Mouse (Mus musculus): ENCODE results near the gene Sycn. TPM values are rescaled to one million over a fixed set of nuclear protein-coding genes. Genes with fewer than 3 reads are reported as not detected.

The Sycn gene
- polyA plus RNA-seq, 2 experiments from 2014 or later: not detected

DNA sequence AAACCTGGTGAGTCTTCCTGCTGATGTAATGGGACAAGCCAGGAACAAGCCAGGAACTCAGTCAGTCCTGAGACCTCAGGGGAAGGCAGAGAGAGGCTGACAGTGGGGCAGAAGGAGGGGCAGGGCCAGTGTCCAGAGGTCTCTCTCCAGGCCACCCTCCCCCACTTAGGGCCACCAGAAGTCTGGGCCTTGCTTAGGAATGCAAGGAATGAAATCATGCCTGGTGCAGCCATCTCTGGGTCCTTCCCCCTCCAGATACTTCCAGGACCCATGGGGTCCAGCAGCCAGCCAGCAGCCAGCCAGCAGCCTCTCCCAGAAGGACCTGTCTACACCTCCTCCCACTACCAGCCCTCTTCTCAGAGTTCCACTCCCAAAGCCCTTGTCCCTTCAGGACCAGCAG is 47.0 kb downstream of the Sycn start:
- ATAC-seq: no peak

Other genes starting within 250 kb of the Sycn start
- not detected for gene Selenov, start 249.7 kb upstream of the Sycn start, polyA plus RNA-seq (2017; shearing (Covaris generic))
- gene Dll3, start 238.6 kb upstream of the Sycn start, polyA plus RNA-seq (2017; shearing (Covaris generic)): not detected
- gene Timm50, start 228.8 kb upstream of the Sycn start, polyA plus RNA-seq (2017; shearing (Covaris generic)): 10 to 100 TPM; 35.3 to 36.3 TPM
- gene Supt5, start 202.1 kb upstream of the Sycn start, polyA plus RNA-seq (2017; shearing (Covaris generic)): 100 to 1,000 TPM; 121 to 229 TPM
- gene Rps16, start 190.2 kb upstream of the Sycn start, polyA plus RNA-seq (2017; shearing (Covaris generic)): 1,000 to 10,000 TPM; 1,259 to 1,457 TPM
- 100 to 1,000 TPM in 1 of 2 experiments, 10 to 100 TPM in 1; 65.5 to 110 TPM for gene Plekhg2, start 168.3 kb upstream of the Sycn start, polyA plus RNA-seq (2017; shearing (Covaris generic))
- 100 to 1,000 TPM; 156 to 341 TPM for gene Zfp36, start 160.6 kb upstream of the Sycn start, polyA plus RNA-seq (2017; shearing (Covaris generic))
- 10 to 100 TPM; 25.8 to 27.5 TPM for gene Med29, start 148.2 kb upstream of the Sycn start, polyA plus RNA-seq (2017; shearing (Covaris generic))
- 10 to 100 TPM; 55.6 to 71.0 TPM for gene Paf1, start 147.9 kb upstream of the Sycn start, polyA plus RNA-seq (2017; shearing (Covaris generic))
- 100 to 1,000 TPM; 406 to 454 TPM for gene Gmfg, start 103.4 kb upstream of the Sycn start, polyA plus RNA-seq (2017; shearing (Covaris generic))
- gene Lrfn1, start 88.9 kb upstream of the Sycn start, polyA plus RNA-seq (2017; shearing (Covaris generic)): not detected
- gene Ifnl2, start 30.4 kb upstream of the Sycn start, polyA plus RNA-seq (2017; shearing (Covaris generic)): not detected
- not detected for gene Ifnl3, start 18.0 kb upstream of the Sycn start, polyA plus RNA-seq (2017; shearing (Covaris generic))
- not detected for gene Nccrp1, start 6.4 kb downstream of the Sycn start, polyA plus RNA-seq (2017; shearing (Covaris generic))
- 1 to 10 TPM; 7.4 to 7.5 TPM for gene Samd4b, start 57.3 kb downstream of the Sycn start, polyA plus RNA-seq (2017; shearing (Covaris generic))
- gene Pak4, start 57.3 kb downstream of the Sycn start, polyA plus RNA-seq (2017; shearing (Covaris generic)): 1 to 10 TPM; 1.9 to 2.1 TPM
- gene Acp7, start 90.4 kb downstream of the Sycn start, polyA plus RNA-seq (2017; shearing (Covaris generic)): not detected
- 1 to 10 TPM; 1.6 to 2.2 TPM for gene Fbxo27, start 152.0 kb downstream of the Sycn start, polyA plus RNA-seq (2017; shearing (Covaris generic))
- 10 to 100 TPM in 1 of 2 experiments, 1 to 10 TPM in 1; 9.8 to 15.6 TPM for gene Fbxo17, start 175.9 kb downstream of the Sycn start, polyA plus RNA-seq (2017; shearing (Covaris generic))
- 10 to 100 TPM; 66.3 to 68.5 TPM for gene Mrps12, start 200.9 kb downstream of the Sycn start, polyA plus RNA-seq (2017; shearing (Covaris generic))
- 10 to 100 TPM in 1 of 2 experiments, 1 to 10 TPM in 1; 8.5 to 11.7 TPM for gene Sars2, start 201.1 kb downstream of the Sycn start, polyA plus RNA-seq (2017; shearing (Covaris generic))
- gene Ccer2, start 215.3 kb downstream of the Sycn start, polyA plus RNA-seq (2017; shearing (Covaris generic)): not detected
- 100 to 1,000 TPM in 1 of 2 experiments, 10 to 100 TPM in 1; 96.8 to 128 TPM for gene Sirt2, start 225.8 kb downstream of the Sycn start, polyA plus RNA-seq (2017; shearing (Covaris generic))
- 10 to 100 TPM; 54.3 to 56.8 TPM for gene Nfkbib, start 226.6 kb downstream of the Sycn start, polyA plus RNA-seq (2017; shearing (Covaris generic))
- 100 to 1,000 TPM; 197 to 273 TPM for gene Rinl, start 248.1 kb downstream of the Sycn start, polyA plus RNA-seq (2017; shearing (Covaris generic))

All from CD4-positive, CD25-positive, alpha-beta regulatory T cell, adult 4 months (primary cell).